Mouse (Mus musculus): ENCODE measurements around the gene Ovol2. TPM values are rescaled to one million over a fixed set of nuclear protein-coding genes. Genes with fewer than 3 reads are reported as not detected.

The Ovol2 gene
- total and polyA plus RNA-seq, 3 experiments: not detected

DNA sequence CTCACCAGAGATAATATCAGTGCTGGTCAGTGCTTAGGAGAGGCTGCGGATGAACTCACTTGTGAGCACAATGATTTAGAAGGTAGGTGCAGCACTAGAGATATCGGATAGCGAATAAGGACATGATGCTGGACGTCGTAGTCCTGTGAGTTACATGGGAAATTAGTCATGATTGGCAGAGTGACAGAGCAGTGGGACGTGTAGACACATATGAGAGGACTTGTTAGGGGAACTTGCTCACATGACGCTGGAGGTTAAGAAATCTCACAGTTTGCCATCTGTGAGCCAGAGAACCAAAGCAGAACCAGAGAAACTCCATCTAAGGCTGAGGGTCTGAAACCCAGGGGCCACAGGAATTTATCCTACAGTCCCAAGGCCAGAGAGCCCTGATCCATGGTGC, 41.6 kb downstream of the Ovol2 start:
- Histone ChIP-seq H3K27me3 (replicated peaks) (no peaks in the 10 kb centered on the region), H3K9me3 (replicated peaks; ENCODE audit: low read length) (no peaks in the 10 kb centered on the region), H3K79me2 (replicated peaks; ENCODE audit: control insufficient read depth, extremely low read depth, insufficient read depth, poor library complexity, severe bottlenecking) (no peaks in the 10 kb centered on the region), H3K36me3 (replicated peaks in 1 of 2; ENCODE audit: control insufficient read depth in 1 of 2, insufficient read depth in 1 of 2, low read length in 1 of 2) (no peaks in the 10 kb centered on the region), H3K4me2 (ENCODE audit: insufficient read depth, low read depth, poor library complexity, severe bottlenecking) (no peak overlapping the region), H3K4me1 (ENCODE audit: control insufficient read depth in 1 of 2, insufficient read depth in 2 of 2) (peaks cover 0 to 5% of the 10 kb centered on the region in 2 experiments; a peak in 2 of 4 replicates), H3K9ac (ENCODE audit: insufficient read depth, low read depth) (no peak overlapping the region), H3K27ac (ENCODE audit: insufficient read depth, low read depth) (no peak overlapping the region), H3K4me3 (replicated peaks in 1 of 3; ENCODE audit: low read depth in 2 of 3, low read length in 2 of 3, poor library complexity in 1 of 3) (no peak overlapping the region)
- DNase-seq (ENCODE audit: extremely low read depth): no peak
- dilution Hi-C loops (cut with MboI; ENCODE audit: extremely low pct_ligation_motif_present, extremely low pct_unique_long_range_greater_than_20kb, low sequenced_read_pairs) (no loop called here), in situ Hi-C loops (cut with MboI; ENCODE audit: low pct_ligation_motif_present, low pct_unique_long_range_greater_than_20kb, low sequenced_read_pairs) (no loop called here)
- TF ChIP-seq CHD1 (IDR thresholded peaks at IDR 0.05; ENCODE audit: low read depth, low read length): no peak

DNA sequence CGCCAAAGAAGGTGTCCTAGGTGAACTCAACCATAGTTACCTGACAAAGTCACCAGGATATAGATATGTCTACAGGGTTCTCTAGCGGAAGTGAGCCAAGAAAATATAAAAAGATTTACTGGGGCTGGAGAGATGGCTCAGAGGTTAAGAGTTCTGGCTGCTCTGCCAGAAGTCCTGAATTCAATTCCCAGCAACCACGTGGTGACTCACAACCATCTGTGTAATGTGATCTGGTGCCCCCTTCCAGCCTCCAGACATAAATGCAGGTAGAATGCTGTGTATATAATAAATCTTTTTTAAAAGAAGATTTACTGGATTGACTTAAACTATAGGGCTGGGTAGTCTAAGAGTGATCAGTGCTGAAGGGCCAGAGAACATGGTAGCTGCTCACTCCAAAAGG, 50.5 kb downstream of the Ovol2 start:
- H3K27ac ChIP-seq (ENCODE audit: insufficient read depth, low read depth): no peak overlapping the region
- dilution Hi-C loops (cut with MboI; ENCODE audit: extremely low pct_ligation_motif_present, extremely low pct_unique_long_range_greater_than_20kb, low sequenced_read_pairs) (no loop called here), in situ Hi-C loops (cut with MboI; ENCODE audit: low pct_ligation_motif_present, low pct_unique_long_range_greater_than_20kb, low sequenced_read_pairs) (no loop called here)
- no peaks in the 10 kb centered on the region for H3K27me3 ChIP-seq (replicated peaks)
- H3K9ac ChIP-seq (ENCODE audit: insufficient read depth, low read depth): no peak overlapping the region
- H3K4me1 ChIP-seq (ENCODE audit: control insufficient read depth in 1 of 2, insufficient read depth in 2 of 2): peaks cover 4 to 15% of the 10 kb centered on the region in 2 experiments; a peak in 3 of 4 replicates
- no peaks in the 10 kb centered on the region; the same call in 1 of the 2 replicates for H3K79me2 ChIP-seq (replicated peaks; ENCODE audit: control insufficient read depth, extremely low read depth, insufficient read depth, poor library complexity, severe bottlenecking)
- H3K4me2 ChIP-seq (ENCODE audit: insufficient read depth, low read depth, poor library complexity, severe bottlenecking): no peak overlapping the region
- H3K9me3 ChIP-seq (replicated peaks; ENCODE audit: low read length): no peaks in the 10 kb centered on the region
- peaks cover 26 to 42% of the 10 kb centered on the region in 2 experiments for H3K36me3 ChIP-seq (replicated peaks in 1 of 2; ENCODE audit: control insufficient read depth in 1 of 2, insufficient read depth in 1 of 2, low read length in 1 of 2)
- TF ChIP-seq NELFE (IDR thresholded peaks at IDR 0.05; ENCODE audit: low read depth, low read length) (no peak), GABPA (IDR thresholded peaks at IDR 0.05; ENCODE audit: insufficient replicate concordance, low read depth, low read length) (no peak), ZMIZ1 (IDR thresholded peaks at IDR 0.05; ENCODE audit: low read depth, low read length) (no peak), BHLHE40 (IDR thresholded peaks at IDR 0.05; ENCODE audit: low read depth, low read length) (no peak), MEF2A (IDR thresholded peaks at IDR 0.05; ENCODE audit: borderline replicate concordance, low read depth, low read length) (no peak), ZKSCAN1 (IDR thresholded peaks at IDR 0.05; ENCODE audit: borderline replicate concordance, low read depth, low read length) (no peak), TCF12 (IDR thresholded peaks at IDR 0.05; ENCODE audit: low read depth, low read length) (no peak), NRF1 (IDR thresholded peaks at IDR 0.05; ENCODE audit: low read depth, low read length) (no peak), ETS1 (conservative IDR thresholded peaks at IDR 0.05; ENCODE audit: low read depth, low read length) (no peak), MXI1 (IDR thresholded peaks at IDR 0.05; ENCODE audit: low read depth, low read length) (no peak), TBP (conservative IDR thresholded peaks at IDR 0.05; ENCODE audit: low read depth, low read length) (no peak), KAT2A (IDR thresholded peaks at IDR 0.05; ENCODE audit: insufficient replicate concordance, low read length) (no peak), MAZ (IDR thresholded peaks at IDR 0.05; ENCODE audit: low read depth, low read length) (no peak), SMC3 (IDR thresholded peaks at IDR 0.05; ENCODE audit: low read depth, low read length) (no peak), EP300 (IDR thresholded peaks at IDR 0.05; ENCODE audit: low read length) (no peak), RCOR1 (conservative IDR thresholded peaks at IDR 0.05; ENCODE audit: low read depth, low read length) (no peak)
- DNase-seq (ENCODE audit: extremely low read depth): no peak
- no peak overlapping the region for H3K4me3 ChIP-seq (replicated peaks in 1 of 3; ENCODE audit: low read depth in 2 of 3, low read length in 2 of 3, poor library complexity in 1 of 3)

Data from CH12.LX (cell line).